Mouse (Mus musculus) intestine, embryonic 16.5 days (tissue): Measurements from ENCODE around the gene Fchsd2. TPM values are rescaled to one million over a fixed set of nuclear protein-coding genes. Genes with fewer than 3 reads are reported as not detected.

ENCODE experiments used
- ATAC-seq: fragments of 200-750 bp; cut with Nextera tagmentation; 2 replicates; pipeline ENCODE4 v1.8.0; 2017; ENCODE audit warnings: moderate TSS enrichment, moderate library complexity
- H3K27ac ChIP-seq: fragments of 300-500 bp; sonication (generic); 2 replicates; pipeline ENCODE4 v1.5.1; 2014; ENCODE audit warnings: mild to moderate bottlenecking, low read length
- H3K27me3 ChIP-seq: fragments of 300-500 bp; sonication (generic); replicated peaks from 2 replicates; pipeline ENCODE4 v1.6.1; 2014; ENCODE audit warnings: low read length, control low read depth, mixed read lengths; ENCODE audit not compliant: control insufficient read depth, insufficient read depth
- H3K36me3 ChIP-seq: fragments of 300-500 bp; sonication (generic); 2 replicates; pipeline ENCODE4 v1.6.1; 2014; ENCODE audit warnings: low read length, control low read depth; ENCODE audit not compliant: control insufficient read depth, insufficient read depth
- H3K4me1 ChIP-seq: fragments of 300-500 bp; sonication (generic); 2 replicates; pipeline ENCODE4 v1.6.1; 2014; ENCODE audit warnings: low read length, control low read depth, mixed read lengths; ENCODE audit not compliant: control insufficient read depth, insufficient read depth
- H3K4me2 ChIP-seq: fragments of 300-500 bp; sonication (generic); 2 replicates; pipeline ENCODE4 v1.6.1; 2014; ENCODE audit warnings: low read depth, low read length, control low read depth
- H3K4me3 ChIP-seq: fragments of 300-500 bp; sonication (generic); 2 replicates; pipeline ENCODE4 v1.5.1; 2014; ENCODE audit warnings: mild to moderate bottlenecking, low read length
- H3K9ac ChIP-seq: fragments of 300-500 bp; sonication (generic); 2 replicates; pipeline ENCODE4 v1.6.1; 2014; ENCODE audit warnings: low read depth, low read length
- H3K9me3 ChIP-seq: fragments of 300-500 bp; sonication (generic); 2 replicates; pipeline ENCODE4 v1.6.1; 2016; ENCODE audit warnings: low read length, control low read depth; ENCODE audit not compliant: control insufficient read depth
- WGBS: fragments of 180-500 bp; shearing (Covaris S2); extraction: QIAGEN DNeasy Blood & Tissue Kit; methylation state at CpG from one replicate; pipeline ENCODE4 v1.1.7; 2014; 5-methylcytosine and 5-hydroxymethylcytosine counted together
- polyA plus RNA-seq: library from polyadenylated mRNA; unstranded; fragments of >200 nt; fragmentation: Nextera tagmentation; extraction: Ambion mirVana; gene quantifications from 2 replicates; pipeline ENCODE4 v1.2.1, GENCODE M21; 2015

Fchsd2 gene
- polyA plus RNA-seq, 1 experiment from 2014 or later = 19.7 TPM

GRCm38 (mm10) chr7:101315699-101316098 lies 223.0 kb downstream of the Fchsd2 start:
- Histone ChIP-seq H3K9me3 (no peaks in the 10 kb centered on the region), H3K4me3 (no peak overlapping the region), H3K4me1 (peaks cover 28% of the 10 kb centered on the region), H3K27me3 (no peaks in the 10 kb centered on the region), H3K9ac (no peak overlapping the region), H3K36me3 (no peaks in the 10 kb centered on the region), H3K27ac (no peak overlapping the region), H3K4me2 (no peak overlapping the region)
- ATAC-seq = no peak

- H3K27ac ChIP-seq = peak overlapping the region; percentile 46
- no peaks in the 10 kb centered on the region for H3K36me3 ChIP-seq
- no peaks in the 10 kb centered on the region for H3K27me3 ChIP-seq
- H3K4me1 ChIP-seq = peaks cover 28% of the 10 kb centered on the region
- 39% methylated on average over 6 of the region's 6 CpGs for WGBS
- no peak overlapping the region for H3K4me3 ChIP-seq
- H3K9me3 ChIP-seq = no peaks in the 10 kb centered on the region
- H3K9ac ChIP-seq = no peak overlapping the region
- no peak overlapping the region for H3K4me2 ChIP-seq
- peak; percentile 39 for ATAC-seq
Measured at GRCm38 (mm10) chr7:101316591-101317001, 223.9 kb downstream of the Fchsd2 start.

GRCm38 (mm10) chr7:101317014-101317413 lies 224.4 kb downstream of the Fchsd2 start, which contains the start of gene Stard10:
Gene Stard10, plus strand, starts transcription at chr7:101317086.
- H3K4me2 ChIP-seq = no peak within 1 kb of the TSS
- no peaks in the 10 kb centered on the region for H3K36me3 ChIP-seq
- no peaks in the 10 kb centered on the region for H3K9me3 ChIP-seq
- no peak for ATAC-seq
- H3K9ac ChIP-seq = no peak within 1 kb of the TSS
- peak within 1 kb of the TSS; percentile 46 for H3K27ac ChIP-seq
- peaks cover 28% of the 10 kb centered on the region for H3K4me1 ChIP-seq
- 72% methylated on average over 3 of the region's 3 CpGs for WGBS
- no peak within 1 kb of the TSS for H3K4me3 ChIP-seq
- no peaks in the 10 kb centered on the region for H3K27me3 ChIP-seq

GRCm38 (mm10) chr7:101318848-101319247 lies 226.2 kb downstream of the Fchsd2 start:
- Histone ChIP-seq H3K9ac (no peak overlapping the region), H3K9me3 (no peaks in the 10 kb centered on the region), H3K4me1 (peaks cover 29% of the 10 kb centered on the region), H3K4me2 (no peak overlapping the region), H3K27ac (no peak overlapping the region), H3K4me3 (no peak overlapping the region), H3K36me3 (no peaks in the 10 kb centered on the region), H3K27me3 (no peaks in the 10 kb centered on the region)
- 62% methylated on average over 4 of the region's 4 CpGs for WGBS
- ATAC-seq = no peak

- 0 out of 2 replicates have a peak overlapping the region, but pooled peaks have one; percentile 87 for H3K4me2 ChIP-seq
- H3K4me1 ChIP-seq = peaks cover 37% of the 10 kb centered on the region
- no peaks in the 10 kb centered on the region for H3K27me3 ChIP-seq
- ATAC-seq = no peak
- peak overlapping the region; percentile 91 for H3K27ac ChIP-seq
- H3K9ac ChIP-seq = peak overlapping the region; percentile 86; the same call in 1 of the 2 replicates
- no peaks in the 10 kb centered on the region for H3K36me3 ChIP-seq
- 61% methylated on average over 1 of the region's 1 CpGs for WGBS
- H3K9me3 ChIP-seq = no peaks in the 10 kb centered on the region
- no peak overlapping the region for H3K4me3 ChIP-seq
Measured at GRCm38 (mm10) chr7:101319796-101320195, 227.1 kb downstream of the Fchsd2 start.

- Histone ChIP-seq H3K9ac (peak overlapping the region; percentile 86), H3K36me3 (no peaks in the 10 kb centered on the region), H3K27ac (peak overlapping the region; percentile 91), H3K4me2 (peak overlapping the region; percentile 87), H3K4me3 (peak overlapping the region; percentile 81), H3K27me3 (no peaks in the 10 kb centered on the region), H3K9me3 (no peaks in the 10 kb centered on the region), H3K4me1 (peaks cover 36% of the 10 kb centered on the region)
- peak; percentile 78 for ATAC-seq
- 4% methylated on average over 20 of the region's 37 CpGs for WGBS
Measured at GRCm38 (mm10) chr7:101320399-101321217, 227.9 kb downstream of the Fchsd2 start.

GRCm38 (mm10) chr7:101321218-101321827 lies 228.7 kb downstream of the Fchsd2 start:
- Histone ChIP-seq H3K4me1 (peaks cover 32% of the 10 kb centered on the region), H3K4me2 (peak overlapping the region; percentile 87), H3K9ac (peak overlapping the region; percentile 86), H3K27ac (peak overlapping the region; percentile 91), H3K36me3 (no peaks in the 10 kb centered on the region), H3K27me3 (no peaks in the 10 kb centered on the region), H3K9me3 (no peaks in the 10 kb centered on the region), H3K4me3 (peak overlapping the region; percentile 81)
- 2% methylated on average over 35 of the region's 61 CpGs for WGBS
- ATAC-seq = peak; percentile 44

- no peaks in the 10 kb centered on the region for H3K9me3 ChIP-seq
- peaks cover 27% of the 10 kb centered on the region for H3K4me1 ChIP-seq
- H3K27me3 ChIP-seq = no peaks in the 10 kb centered on the region
- H3K27ac ChIP-seq = peak overlapping the region; percentile 91
- WGBS = 61% methylated on average over 4 of the region's 4 CpGs
- ATAC-seq = peak; percentile 69
- H3K4me2 ChIP-seq = peak overlapping the region; percentile 87
- H3K4me3 ChIP-seq = peak overlapping the region; percentile 81
- peak overlapping the region; percentile 86 for H3K9ac ChIP-seq
- no peaks in the 10 kb centered on the region for H3K36me3 ChIP-seq
Measured at GRCm38 (mm10) chr7:101323141-101323594, 230.5 kb downstream of the Fchsd2 start.

GRCm38 (mm10) chr7:101324142-101324962 lies 231.7 kb downstream of the Fchsd2 start:
- WGBS = 48% methylated on average over 6 of the region's 6 CpGs
- peak overlapping the region; percentile 87; the same call in 1 of the 2 replicates for H3K4me2 ChIP-seq
- peak overlapping the region; percentile 44 for H3K27ac ChIP-seq
- H3K4me3 ChIP-seq = peak overlapping the region; percentile 81; the same call in 1 of the 2 replicates
- no peaks in the 10 kb centered on the region for H3K9me3 ChIP-seq
- no peaks in the 10 kb centered on the region for H3K27me3 ChIP-seq
- H3K4me1 ChIP-seq = peaks cover 33% of the 10 kb centered on the region
- H3K36me3 ChIP-seq = no peaks in the 10 kb centered on the region
- ATAC-seq = no peak
- H3K9ac ChIP-seq = 0 out of 2 replicates have a peak overlapping the region, but pooled peaks have one; percentile 15
